In the genomic region with DNA sequence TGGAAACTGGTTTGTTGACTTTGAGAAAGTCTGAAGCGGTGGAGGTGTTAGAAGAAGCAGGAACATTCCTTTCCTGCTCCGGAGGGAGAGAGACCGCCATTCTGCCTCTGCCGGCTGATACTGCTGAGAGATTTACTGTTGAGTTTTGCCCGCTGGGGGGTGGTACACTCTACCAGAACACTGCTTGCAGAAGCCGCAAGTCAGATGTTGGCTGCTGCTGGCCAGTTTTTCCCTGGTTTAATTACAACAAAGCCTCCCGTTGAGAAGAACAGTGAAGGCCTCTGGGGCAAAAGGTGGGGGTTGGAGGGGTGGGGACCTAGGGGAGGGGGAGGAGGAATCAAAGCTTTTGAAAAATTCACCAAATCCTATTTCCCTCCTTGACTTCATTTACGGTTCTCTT, we compare ENCODE assay signal across 8 mouse cellular contexts. TPM values are rescaled to one million over a fixed set of nuclear protein-coding genes. Genes with fewer than 3 reads are reported as not detected.
DNase-seq lines count a peak whose midpoint lies in the region; ATAC-seq lines count a peak whose summit lies in the region.
"Had no signal": no experiment of that assay in that cellular context is flagged by ENCODE, and none has a peak within 500 bp of the region (broad histone marks: within the 10 kb centered on the region; RNA-seq: fewer than 3 reads in every experiment).

No protein-coding gene starts in this region.

- intact Hi-C loops in left cerebral cortex, postnatal 36 days (cut with DNase I) = loop anchor here (10.0 kb wide), 2 partner anchors 134 to 1976 kb away; no protein-coding TSS in a partner anchor

- H3K4me2 ChIP-seq in midbrain, embryonic 13.5 days (replicated peaks) = peak overlapping the region; percentile 66
- H3K4me2 ChIP-seq: liver, embryonic 13.5 days had no signal

- 0% methylated on average over 8 of the region's 8 CpGs for WGBS in midbrain, embryonic 13.5 days

- H3K36me3 ChIP-seq in midbrain, embryonic 13.5 days = no peaks in the 10 kb centered on the region
- H3K36me3 ChIP-seq: liver, embryonic 13.5 days had no signal

- DNase-seq in adrenal gland, postnatal 4 days (ENCODE audit: low spot score in 2 of 2) = peak; percentile 21 to 44
- peak; percentile 74 for DNase-seq in embryo, embryonic 11.5 days (ENCODE audit: low read depth, low spot score)
- DNase-seq in gastrocnemius, postnatal 4 days (ENCODE audit: low spot score in 2 of 2) = peak; percentile 36 to 62
- DNase-seq in kidney, adult 18-20 months = peak; percentile 59
- DNase-seq in left cerebral cortex, postnatal 36 days (ENCODE audit: low spot score in 2 of 2) = peak; percentile 73 to 78
- peak; percentile 86 for DNase-seq in telencephalon, adult 2 months (ENCODE audit: low read depth, low spot score)
- DNase-seq: liver, embryonic 13.5 days had no signal

- peak overlapping the region; percentile 63 for H3K9ac ChIP-seq in midbrain, embryonic 13.5 days (replicated peaks)
- H3K9ac ChIP-seq: liver, embryonic 13.5 days had no signal

- H3K9me3 ChIP-seq in midbrain, embryonic 13.5 days = no peaks in the 10 kb centered on the region
- H3K9me3 ChIP-seq: liver, embryonic 13.5 days had no signal

- peaks cover 38% of the 10 kb centered on the region for H3K4me1 ChIP-seq in midbrain, embryonic 13.5 days (replicated peaks)

- peak; percentile 66 for ATAC-seq in midbrain, embryonic 13.5 days

- peak overlapping the region; percentile 72 for H3K4me3 ChIP-seq in midbrain, embryonic 13.5 days (replicated peaks)
- H3K4me3 ChIP-seq: liver, embryonic 13.5 days had no signal

- peak overlapping the region; percentile 83 for H3K27ac ChIP-seq in midbrain, embryonic 13.5 days
- H3K27ac ChIP-seq: liver, embryonic 13.5 days had no signal

- no peaks in the 10 kb centered on the region for H3K27me3 ChIP-seq in midbrain, embryonic 13.5 days

RNA-seq across cellular contexts. Expression of a gene that starts 3.0 kb away (rescaled TPM):
- total RNA-seq in adrenal gland, postnatal 4 days (2021) = 1 to 10 TPM; 8.3 to 9.4 TPM
- 1 to 10 TPM; 3.6 to 3.9 TPM for total RNA-seq in gastrocnemius, postnatal 4 days (2021)
- 10 to 100 TPM; 28.0 to 33.4 TPM for total RNA-seq in left cerebral cortex, postnatal 36 days (2021)
- 61.5 and 62.3 TPM in 2 replicates for polyA plus RNA-seq in midbrain, embryonic 13.5 days (2015; fragmentation: Nextera tagmentation; extraction: Ambion mirVana)

Comparison
In these comparisons a context has a peak if more than half of its experiments do, and no peak if none do; other contexts are left out.
1. Peak in every context shown above with its lines: DNase-seq, ATAC-seq, H3K4me3 ChIP-seq and H3K27ac ChIP-seq.
2. DNase-seq: peak in every context shown above with its lines; median percentile 86 in telencephalon, adult 2 months; 76 in left cerebral cortex, postnatal 36 days; 74 in embryo, embryonic 11.5 days; 59 in kidney, adult 18-20 months; 49 in gastrocnemius, postnatal 4 days; 32 in adrenal gland, postnatal 4 days.